Mouse (Mus musculus) kidney, postnatal 14 days (tissue): ENCODE results near the gene Lrrc29.
A peak's percentile ranks its signal among the peaks of the same experiment; 100 is the strongest.

ENCODE experiments used
- DNase-seq: peaks from one replicate; pipeline ENCODE4 v3.0.0; 2022; ENCODE audit warnings: mixed read lengths

Gene Lrrc29

GRCm38 (mm10) chr8:105326141-105326672 lies at the start of gene Lrrc29, which contains the start of gene Tmem208:
Gene Lrrc29 (minus strand): TSS chr8:105326278.
Gene Tmem208 (plus strand): TSS chr8:105326354.
- peak; percentile 98 for DNase-seq

DNA sequence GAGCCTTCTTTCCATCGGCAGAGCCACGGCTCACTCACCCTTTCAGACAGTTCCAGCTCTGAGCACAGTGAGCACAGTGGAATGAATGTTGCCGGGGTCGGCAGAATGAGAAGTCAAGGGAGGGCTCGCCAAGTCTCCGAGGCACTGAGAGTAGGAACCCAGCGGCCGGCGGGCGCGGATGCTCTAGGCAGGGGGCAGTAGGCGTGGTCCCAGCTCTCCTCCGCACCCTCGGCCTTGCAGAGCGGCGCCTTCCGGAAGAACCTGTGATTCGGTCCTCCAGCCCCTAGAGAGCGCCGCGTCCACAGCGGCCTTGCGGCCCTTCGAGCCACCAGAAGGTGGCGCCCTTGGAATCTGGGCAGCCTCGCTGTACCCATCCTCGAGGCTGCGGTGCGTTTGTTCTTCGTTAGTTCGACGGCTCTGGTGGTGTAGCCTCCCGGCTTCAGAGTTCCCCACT lies 48.5 kb upstream of the Lrrc29 start:
- DNase-seq = no peak

DNA sequence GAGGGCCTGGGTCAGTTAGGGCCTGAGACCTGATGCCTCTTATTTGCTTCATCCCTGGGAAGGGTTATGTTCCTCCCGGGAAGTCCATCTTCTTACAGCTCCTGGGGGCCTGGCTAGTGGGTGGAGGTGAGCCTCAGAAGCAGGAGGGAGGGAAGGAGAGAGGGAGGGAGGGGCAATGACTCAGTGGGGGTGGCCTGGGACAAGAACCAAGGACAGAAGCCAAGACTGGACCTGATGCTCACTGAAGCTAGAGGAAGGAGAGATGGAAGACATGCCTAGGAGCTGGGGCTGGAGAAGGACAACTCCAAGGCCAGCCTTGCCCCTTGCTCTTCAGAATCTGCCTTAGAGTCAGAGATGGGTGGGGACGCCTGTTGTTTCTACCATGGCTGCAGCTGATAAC lies 47.0 kb upstream of the Lrrc29 start, which contains the start of gene Plekhg4:
Gene Plekhg4, plus strand, starts transcription at position 243 of the 400 bp plus-strand sequence.
- DNase-seq = no peak

DNA sequence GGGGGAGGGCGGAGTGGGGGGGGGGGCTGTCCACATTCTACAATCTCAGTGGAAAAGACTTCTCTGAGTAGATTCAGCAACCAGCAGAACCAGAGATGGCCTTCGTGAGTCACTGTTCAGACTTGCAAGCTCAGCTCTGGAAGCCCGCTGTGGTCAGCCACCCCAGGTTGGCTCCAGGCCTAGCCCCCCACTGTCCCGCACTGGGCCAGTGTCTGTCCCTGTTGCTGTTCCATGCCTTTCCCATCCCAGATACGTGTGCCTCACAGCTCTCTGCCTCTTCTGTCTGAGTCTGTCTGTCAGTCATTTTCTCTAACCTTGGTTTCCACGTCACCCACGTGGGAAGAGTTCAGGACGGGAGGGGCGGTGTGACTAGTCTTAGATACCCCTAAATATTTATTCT lies 46.4 kb upstream of the Lrrc29 start:
- no peak for DNase-seq

DNA sequence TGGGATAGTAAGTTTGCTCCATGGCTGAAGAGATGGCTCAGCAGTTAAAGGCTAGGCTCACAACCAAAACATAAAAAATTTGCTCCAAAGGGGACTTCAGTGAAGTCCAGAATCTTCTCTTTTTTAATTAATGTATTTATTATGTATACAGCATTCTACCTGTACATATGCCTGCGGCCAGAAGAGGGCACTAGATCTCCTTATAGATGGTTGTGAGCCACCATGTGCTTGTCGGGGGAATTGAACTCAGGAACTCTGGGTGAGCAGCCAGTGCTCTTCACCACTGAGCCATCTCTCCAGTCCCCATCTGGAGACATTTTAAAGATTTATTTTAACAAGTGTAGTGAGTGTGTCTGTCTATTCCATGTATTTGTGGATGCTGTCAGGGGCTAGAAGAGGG lies 41.0 kb upstream of the Lrrc29 start:
- DNase-seq = no peak

DNA sequence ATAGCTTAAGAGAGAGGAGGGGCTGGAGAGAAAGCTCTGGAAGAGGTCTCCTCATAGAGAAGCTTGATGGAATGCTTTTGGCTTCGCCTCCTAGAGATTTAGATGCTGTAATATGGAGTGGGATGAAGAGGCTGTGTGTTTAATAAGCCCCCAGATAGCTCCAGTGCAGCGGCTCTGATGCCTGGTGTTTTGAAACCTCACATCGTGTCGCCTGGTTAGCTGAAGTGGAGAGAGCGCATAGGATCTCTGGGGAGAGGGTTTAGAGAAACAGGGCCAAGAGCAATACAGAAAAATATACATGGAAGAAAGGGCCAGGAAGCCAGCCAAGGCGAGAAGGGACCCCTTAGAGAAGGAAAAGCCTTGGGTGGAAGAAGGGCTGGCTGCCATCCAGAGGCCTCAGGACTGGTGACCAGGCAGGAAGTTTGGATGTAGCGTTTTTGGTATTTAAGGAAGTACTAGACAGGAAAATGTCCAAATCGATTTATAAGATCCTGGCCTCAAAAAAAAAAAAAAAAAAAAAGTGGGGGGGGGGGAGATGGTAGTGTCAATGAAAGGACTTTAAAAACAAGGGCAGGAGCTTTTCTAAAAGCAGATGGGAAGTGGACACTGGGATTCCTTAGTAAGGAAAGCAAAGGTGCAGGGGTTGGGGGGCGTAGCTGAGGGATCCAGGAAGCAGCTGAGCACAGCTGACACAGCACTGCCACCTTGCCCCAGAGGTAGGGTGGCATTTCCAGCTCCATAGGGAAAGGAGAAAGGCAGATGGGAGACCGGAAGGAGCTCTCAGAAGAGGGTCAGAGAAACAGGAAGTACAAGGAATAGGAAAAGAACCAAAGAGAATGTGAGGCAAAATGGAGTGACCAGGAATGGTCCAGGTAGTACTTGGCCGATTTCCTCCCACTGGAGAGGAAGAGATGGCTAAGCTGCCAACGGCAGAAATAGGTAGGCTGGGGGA lies 35.9 kb upstream of the Lrrc29 start:
- peak; percentile 79 for DNase-seq

- no peak for DNase-seq
These were observed 33.6 kb upstream of the Lrrc29 start for GRCm38 (mm10) chr8:105359646-105360045.

GRCm38 (mm10) chr8:105359208-105359607 lies 33.1 kb upstream of the Lrrc29 start:
- no peak for DNase-seq

DNA sequence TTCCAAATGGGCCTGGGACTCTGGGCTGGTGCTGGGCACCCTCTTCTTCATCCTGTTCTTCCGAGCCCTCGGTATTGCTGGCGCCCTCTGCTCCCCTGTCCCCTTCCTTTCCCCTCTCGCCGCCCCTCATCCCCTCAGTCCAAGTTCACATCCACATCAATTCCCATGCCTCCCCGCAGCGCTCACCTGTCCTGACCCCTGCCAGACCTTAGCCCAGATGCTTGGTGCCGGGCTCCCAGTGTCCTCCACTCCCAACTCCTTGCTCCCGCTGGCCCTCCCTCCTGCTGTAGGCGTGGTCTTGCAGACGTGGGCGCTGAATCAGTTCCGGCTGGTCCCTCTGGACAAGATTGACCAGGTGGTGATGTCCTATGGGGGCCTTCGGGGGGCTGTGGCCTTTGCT lies 30.6 kb upstream of the Lrrc29 start:
- no peak for DNase-seq

- peak; percentile 65 for DNase-seq
These were observed 29.3 kb upstream of the Lrrc29 start for GRCm38 (mm10) chr8:105355179-105356024.

GRCm38 (mm10) chr8:105354549-105354948 lies 28.5 kb upstream of the Lrrc29 start:
- no peak for DNase-seq

DNA sequence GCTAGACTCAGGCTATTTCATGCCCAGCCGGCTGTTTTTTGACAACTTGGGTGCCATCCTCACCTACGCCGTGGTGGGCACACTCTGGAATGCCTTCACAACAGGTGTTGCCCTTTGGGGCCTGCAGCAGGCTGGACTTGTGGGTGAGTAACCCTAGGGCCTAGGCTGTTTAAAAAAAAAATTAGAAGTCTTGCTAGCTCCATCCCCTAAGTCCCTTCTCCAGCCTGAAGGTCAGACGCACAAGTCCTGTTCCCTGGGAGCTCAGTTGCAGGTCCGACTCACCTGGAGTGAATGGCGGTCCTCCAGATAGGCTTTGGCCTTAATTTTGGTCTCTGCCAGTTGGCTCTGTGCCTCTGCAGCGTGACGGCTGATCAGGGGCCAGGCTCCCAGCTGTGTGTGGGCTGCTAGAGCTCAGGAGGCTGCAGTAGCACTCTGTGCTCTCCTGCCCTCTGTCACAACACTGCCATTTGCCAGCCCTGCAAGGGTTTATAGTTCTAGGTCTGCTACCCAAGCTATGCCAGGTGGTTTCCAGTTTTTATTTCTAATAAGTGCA lies 27.6 kb upstream of the Lrrc29 start:
- no peak for DNase-seq

GRCm38 (mm10) chr8:105350186-105350585 lies 24.1 kb upstream of the Lrrc29 start:
- no peak for DNase-seq

DNA sequence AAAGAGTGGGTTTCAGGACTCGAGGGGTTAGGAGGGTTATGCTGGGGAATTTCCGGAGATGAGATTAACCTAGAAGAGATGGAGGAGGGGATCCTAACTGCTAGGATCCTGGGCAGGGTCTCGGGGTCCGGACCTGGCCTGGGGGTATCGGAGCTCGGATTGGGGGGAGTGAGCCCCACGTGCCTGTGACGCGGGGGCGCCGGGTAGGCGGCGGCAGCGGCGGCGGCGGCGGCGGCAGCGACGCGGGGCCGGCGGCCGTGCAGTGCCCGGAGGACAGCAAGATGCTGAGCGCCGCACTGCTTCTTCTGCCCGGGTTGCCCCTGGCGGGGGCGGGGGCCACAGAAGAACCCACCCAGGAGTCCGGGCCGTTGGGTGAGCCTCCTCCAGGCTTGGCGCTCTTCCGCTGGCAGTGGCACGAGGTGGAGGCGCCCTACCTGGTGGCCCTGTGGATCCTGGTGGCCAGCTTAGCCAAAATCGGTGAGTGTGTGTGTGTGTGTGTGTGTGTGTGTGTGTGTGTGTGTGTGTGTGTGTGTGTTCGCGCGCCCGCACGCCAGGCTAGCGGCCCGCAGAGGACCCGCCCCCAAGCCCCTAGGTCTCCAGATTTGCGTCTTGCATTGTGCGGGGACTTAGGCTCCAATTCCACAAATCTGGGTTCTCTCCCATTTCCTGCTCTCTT lies 23.2 kb upstream of the Lrrc29 start:
- peak; percentile 35 for DNase-seq

DNA sequence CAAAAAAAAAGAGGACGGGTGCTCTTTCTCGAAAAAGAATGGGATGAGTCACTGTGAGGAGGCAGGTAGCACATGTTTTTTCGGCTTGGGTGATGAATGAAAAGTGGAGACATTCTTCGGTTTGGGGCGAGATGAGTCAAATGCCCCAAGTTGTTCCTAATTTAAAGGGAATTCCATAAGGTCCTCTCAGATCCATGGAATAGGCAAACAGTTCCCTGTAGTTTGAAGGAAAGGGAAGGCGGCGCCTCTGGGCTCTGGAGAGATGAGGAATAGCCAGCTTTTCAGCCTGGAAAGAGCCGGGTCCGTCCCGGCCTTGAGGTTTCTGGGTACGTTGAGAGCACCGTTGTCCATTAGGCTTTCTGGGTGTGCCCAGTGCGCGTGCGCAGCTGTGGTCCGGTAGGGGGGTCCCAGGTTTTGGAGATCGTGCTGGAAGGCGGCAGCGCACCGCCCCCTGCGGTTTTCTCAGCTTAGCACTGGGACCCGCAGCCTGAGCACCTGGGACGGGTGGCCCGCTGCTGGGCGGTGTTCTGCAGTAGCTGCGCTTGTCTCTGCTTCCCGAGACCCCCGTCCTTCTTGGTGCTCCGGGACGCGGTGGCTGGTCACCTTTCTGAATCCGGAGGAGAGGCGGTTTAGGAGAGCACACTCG lies 22.5 kb upstream of the Lrrc29 start, which contains the start of gene Slc9a5:
Gene Slc9a5, plus strand, starts transcription at position 394 of the 646 bp plus-strand sequence.
- DNase-seq = peak; percentile 67

DNA sequence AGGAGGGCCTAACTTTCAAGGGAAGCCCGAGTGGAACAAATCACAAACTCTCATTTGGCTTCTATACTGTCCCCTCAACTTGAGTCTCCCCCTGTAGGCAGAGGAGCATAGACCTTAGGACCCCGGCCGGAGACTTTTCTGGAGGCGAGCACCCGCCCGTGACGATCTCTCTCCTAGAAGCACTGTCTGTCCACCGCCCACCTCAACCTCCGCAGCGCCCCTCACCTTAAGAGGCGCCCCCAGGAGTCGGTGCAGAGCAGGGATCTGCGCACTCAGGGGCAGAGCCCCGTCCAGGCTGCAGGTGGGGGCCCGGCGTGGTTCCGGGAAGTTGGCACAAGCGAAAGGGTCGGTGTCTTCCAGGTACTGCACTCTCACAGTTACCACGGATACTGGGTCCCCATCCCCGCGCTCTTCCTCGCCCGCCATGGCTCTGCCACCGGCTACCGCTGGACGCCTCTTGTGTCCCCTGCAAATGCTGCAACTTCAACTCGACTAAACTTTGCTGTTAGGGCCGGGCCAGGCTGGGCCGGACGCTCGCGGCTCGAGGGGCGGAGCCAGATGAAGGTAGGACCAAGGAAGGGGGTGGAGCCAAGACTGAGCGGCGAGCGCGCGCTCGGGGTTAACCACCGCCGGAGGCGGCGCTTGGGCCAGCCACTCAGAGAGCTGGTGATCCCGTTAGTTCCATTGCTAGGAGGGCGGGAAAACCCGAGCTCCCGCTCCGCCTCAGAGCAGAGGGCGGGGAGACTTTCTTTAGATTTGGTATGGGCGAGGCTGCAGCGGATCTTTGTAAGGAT lies 21.5 kb upstream of the Lrrc29 start, which contains the start of gene Fhod1:
Gene Fhod1, minus strand, starts transcription at position 526 of the 794 bp plus-strand sequence.
- peak; percentile 99 for DNase-seq

GRCm38 (mm10) chr8:105346611-105347427 lies 20.7 kb upstream of the Lrrc29 start:
- DNase-seq = peak; percentile 88

- peak; percentile 54 for DNase-seq
These were observed 19.2 kb upstream of the Lrrc29 start for GRCm38 (mm10) chr8:105345061-105345975.
